Mouse (Mus musculus) stomach, adult 2 months (tissue): ENCODE data around the gene Olfr1454. TPM values are rescaled to one million over a fixed set of nuclear protein-coding genes. Genes with fewer than 3 reads are reported as not detected.

Source experiments
- polyA plus RNA-seq: library from polyadenylated mRNA; depleted of rRNA; stranded (reverse); fragments of >200 nt; gene quantifications from 2 replicates; pipeline ENCODE4 v1.2.3, GENCODE M21; 2012; rRNA removed

Gene Olfr1454
- not detected in 2 replicates for polyA plus RNA-seq

GRCm38 (mm10) chr19:13060310-13060709, at the start of gene Olfr1454:
Gene Olfr1454 (plus strand): TSS chr19:13060610.

DNA sequence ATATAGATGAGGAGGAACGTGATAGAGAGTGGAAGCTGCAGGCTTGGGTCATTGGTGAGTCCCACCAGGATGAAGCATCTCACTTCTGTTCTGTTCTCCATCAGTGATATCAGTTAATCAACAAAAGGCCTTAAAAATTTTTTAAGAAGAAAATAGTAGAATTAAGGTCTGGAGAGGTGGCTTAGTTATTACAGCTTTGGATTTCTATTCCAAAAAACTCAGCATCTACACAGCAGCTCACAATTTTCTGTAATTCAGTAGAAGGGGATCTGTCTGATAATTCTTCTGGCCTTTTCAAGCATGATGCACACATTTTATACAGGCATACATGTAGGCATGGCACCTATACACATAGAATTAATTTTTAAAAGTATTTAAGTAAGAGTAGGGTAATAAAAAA, 32.2 kb upstream of the Olfr1454 start, which contains the start of gene Olfr1453:
TSS of gene Olfr1453 (minus strand) at position 101 of the 400 bp plus-strand sequence.

GRCm38 (mm10) chr19:13097791-13098190, 37.4 kb downstream of the Olfr1454 start, which contains the start of gene Olfr1457:
Gene Olfr1457 (minus strand): TSS chr19:13097891.

DNA sequence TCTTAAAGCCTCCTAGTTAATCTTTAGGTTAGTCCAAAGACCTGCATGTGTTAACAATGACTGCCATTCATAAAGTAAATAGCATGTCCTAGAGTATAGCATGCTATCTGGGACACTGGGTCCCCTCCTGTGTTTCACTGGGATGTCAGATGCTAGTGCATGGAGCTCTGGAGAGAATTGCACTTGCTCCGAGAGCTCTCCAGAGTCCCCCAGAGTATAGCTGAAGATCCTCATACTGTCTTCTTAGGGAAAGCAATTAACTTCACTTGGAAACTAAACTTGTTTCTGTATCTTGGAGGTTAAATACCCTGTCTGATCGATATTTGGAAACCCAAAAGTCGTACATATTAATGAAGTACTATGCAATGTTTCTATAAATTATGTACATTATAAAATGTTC, 46.3 kb downstream of the Olfr1454 start, which contains the start of gene Olfr1458:
TSS of gene Olfr1458 (minus strand) at position 101 of the 400 bp plus-strand sequence.

Other genes with a start within 250 kb of the Olfr1454 start
- not detected in 2 replicates for gene Gm5244, start 213.9 kb upstream of the Olfr1454 start, polyA plus RNA-seq
- not detected in 2 replicates for gene Olfr1444, start 203.3 kb upstream of the Olfr1454 start, polyA plus RNA-seq
- not detected in 2 replicates for gene Olfr1445, start 176.8 kb upstream of the Olfr1454 start, polyA plus RNA-seq
- not detected in 2 replicates for gene Olfr1446, start 167.1 kb upstream of the Olfr1454 start, polyA plus RNA-seq
- gene Olfr1447, start 156.9 kb upstream of the Olfr1454 start, polyA plus RNA-seq, result not detected in 2 replicates
- gene Olfr1448, start 136.2 kb upstream of the Olfr1454 start, polyA plus RNA-seq, result not detected in 2 replicates
- not detected in 2 replicates for gene Olfr1449, start 129.8 kb upstream of the Olfr1454 start, polyA plus RNA-seq
- gene Olfr1450, start 110.4 kb upstream of the Olfr1454 start, polyA plus RNA-seq, result not detected in 2 replicates
- gene Olfr1451, start 65.6 kb upstream of the Olfr1454 start, polyA plus RNA-seq, result not detected in 2 replicates
- gene Olfr1453, start 32.3 kb upstream of the Olfr1454 start, polyA plus RNA-seq, result not detected in 2 replicates
- not detected in 2 replicates for gene Olfr1457, start 37.3 kb downstream of the Olfr1454 start, polyA plus RNA-seq
- not detected in 2 replicates for gene Olfr1458, start 46.2 kb downstream of the Olfr1454 start, polyA plus RNA-seq
- not detected in 2 replicates for gene Olfr1459, start 88.9 kb downstream of the Olfr1454 start, polyA plus RNA-seq
- gene Olfr1461, start 102.4 kb downstream of the Olfr1454 start, polyA plus RNA-seq, result not detected in 2 replicates
- not detected in 2 replicates for gene Olfr1462, start 125.1 kb downstream of the Olfr1454 start, polyA plus RNA-seq
- gene Olfr1463, start 170.7 kb downstream of the Olfr1454 start, polyA plus RNA-seq, result not detected in 2 replicates